Mouse (Mus musculus): ENCODE measurements around the gene Nolc1. TPM values are rescaled to one million over a fixed set of nuclear protein-coding genes. Genes with fewer than 3 reads are reported as not detected.

Nolc1 gene
- 72.5 TPM for total RNA-seq (2023)

DNA sequence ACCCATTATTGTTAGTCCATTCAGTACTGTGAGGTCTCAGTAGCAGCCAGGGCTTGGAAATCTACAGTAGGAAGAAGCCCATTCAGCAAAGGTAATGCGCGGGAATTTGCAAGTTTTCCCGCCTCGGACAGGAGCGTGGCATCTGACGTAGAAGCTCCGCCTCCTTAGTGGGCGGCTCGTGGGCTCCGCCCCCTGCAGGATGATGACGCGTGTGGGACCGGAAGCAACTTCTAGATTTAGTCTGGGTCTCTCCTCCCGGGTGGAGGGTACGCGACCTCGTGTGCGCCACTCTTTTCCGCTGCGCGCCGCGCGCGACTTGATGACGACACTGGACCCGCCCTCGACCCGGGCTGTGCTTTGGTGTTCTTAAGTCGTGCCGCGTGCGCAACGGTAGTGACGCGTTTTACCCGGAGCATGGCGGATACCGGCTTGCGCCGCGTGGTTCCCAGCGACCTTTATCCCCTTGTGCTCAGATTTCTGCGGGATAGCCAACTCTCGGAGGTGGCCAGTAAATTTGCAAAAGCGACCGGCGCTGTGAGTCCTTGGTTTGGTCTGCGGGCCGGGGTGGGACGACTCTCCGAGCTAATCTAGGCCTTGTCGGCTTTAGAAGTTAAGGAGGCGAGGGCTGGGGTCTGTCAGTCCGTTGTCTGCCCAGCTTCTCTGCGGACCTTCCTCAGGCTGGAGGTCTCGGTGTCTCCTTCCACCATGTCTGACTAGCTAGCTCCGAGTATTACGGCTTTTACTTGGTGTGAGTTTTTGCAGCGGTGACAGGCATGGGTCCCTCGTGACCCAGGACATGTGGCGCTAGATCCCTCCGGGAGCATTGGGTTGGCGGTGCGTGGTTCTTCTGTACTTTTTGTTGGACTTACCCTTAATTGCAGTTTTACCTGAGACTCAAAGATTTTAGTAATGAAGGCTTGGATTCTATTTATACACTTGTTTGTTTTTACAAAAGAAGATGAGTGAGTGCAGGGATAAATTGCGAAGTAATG is at the start of gene Nolc1:
Gene Nolc1 (plus strand): TSS at position 248 of the 992 bp plus-strand sequence.

GRCm38 (mm10) chr19:46044271-46044992 is 31.2 kb upstream of the Nolc1 start, which contains the start of gene Pprc1:
TSS of gene Pprc1 (plus strand) at chr19:46044886.

DNA sequence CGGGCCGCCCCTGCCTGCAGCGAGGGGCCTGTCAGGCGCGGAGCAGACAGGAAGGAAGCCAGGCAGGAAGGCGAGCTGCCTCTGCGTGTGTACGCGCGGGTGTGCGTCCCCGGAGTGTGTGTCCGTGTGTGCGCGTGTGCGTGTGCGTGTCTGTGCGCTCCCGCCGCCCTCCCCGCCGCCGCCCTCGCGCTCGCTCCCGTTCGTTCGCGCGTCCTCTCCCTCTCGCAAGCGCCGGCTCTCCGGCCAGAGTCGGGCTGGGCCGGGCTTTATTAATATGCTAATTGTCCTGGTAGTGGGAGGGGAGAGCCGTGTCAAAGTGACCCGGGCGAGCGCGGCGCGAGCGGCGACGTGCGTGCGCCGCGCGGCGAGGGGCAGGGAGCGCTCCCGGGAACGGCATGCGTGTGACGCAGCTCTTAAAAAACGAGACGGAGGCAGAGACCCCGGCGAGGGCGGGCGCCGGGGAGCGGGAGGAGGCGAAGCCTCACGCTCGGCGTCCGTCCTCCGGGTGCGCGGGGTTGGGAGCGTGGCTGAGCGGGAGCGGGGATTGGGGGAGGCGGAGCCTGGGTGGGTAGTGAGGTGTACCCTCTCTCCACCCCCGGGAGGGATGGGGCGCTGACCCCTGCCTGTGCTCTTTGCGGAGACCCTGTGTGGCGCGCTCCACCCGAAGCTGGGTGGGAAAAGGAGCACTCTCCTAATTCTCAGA is 30.5 kb upstream of the Nolc1 start, which contains the start of gene Ldb1:
Gene Ldb1 (minus strand): TSS at position 222 of the 703 bp plus-strand sequence.

DNA sequence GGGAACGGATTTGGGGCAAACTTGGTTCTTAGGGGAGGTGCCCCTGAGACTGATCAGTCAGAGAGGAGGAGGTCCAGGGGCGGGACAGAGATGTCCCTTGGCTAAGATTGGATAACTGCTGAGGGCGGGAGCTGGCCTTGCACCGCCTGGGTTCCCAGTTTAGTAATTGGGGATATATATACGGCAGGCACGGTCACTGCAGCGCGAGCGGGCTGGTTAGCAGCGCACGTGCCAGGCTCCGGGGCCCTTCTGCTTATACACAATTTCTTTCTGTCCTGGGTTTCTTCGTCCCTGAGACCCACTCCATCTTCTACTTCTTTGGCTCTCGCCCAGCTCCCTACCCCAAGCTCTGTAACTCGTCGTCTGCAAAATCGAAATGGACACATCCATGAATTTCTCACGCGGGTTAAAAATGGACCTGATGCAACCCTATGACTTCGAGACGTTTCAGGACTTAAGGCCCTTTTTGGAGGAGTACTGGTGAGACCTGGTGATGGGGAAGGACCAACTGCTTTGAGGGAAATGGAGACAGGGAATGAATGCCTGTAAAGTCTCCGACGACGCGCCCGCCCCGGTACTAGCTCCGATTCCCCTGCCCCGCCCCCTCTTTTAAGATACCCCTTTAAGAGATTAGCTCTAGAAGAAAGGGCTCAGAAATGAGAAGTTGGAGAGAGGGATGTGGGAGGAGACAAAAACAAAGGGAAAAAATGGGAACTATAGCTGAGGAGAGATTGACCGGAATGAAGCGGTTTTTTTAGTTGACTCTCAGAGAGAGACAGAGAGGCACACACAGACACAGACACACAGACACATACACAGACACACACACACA is 56.2 kb downstream of the Nolc1 start, which contains the start of gene Elovl3:
Gene Elovl3 (plus strand): TSS at position 204 of the 832 bp plus-strand sequence.

Other genes starting within 250 kb of the Nolc1 start
- gene Armh3, start 77.4 kb upstream of the Nolc1 start, total RNA-seq (2023) = 16.6 TPM
- 6.5 TPM for gene Hps6, start 72.4 kb upstream of the Nolc1 start, total RNA-seq (2023)
- 107 TPM for gene Pprc1, start 31.0 kb upstream of the Nolc1 start, total RNA-seq (2023)
- 394 TPM for gene Ldb1, start 30.6 kb upstream of the Nolc1 start, total RNA-seq (2023)
- not detected for gene Elovl3, start 56.0 kb downstream of the Nolc1 start, total RNA-seq (2023)
- not detected for gene Pitx3, start 72.5 kb downstream of the Nolc1 start, total RNA-seq (2023)
- gene Gbf1, start 76.6 kb downstream of the Nolc1 start, total RNA-seq (2023) = 91.5 TPM
- gene Nfkb2, start 228.5 kb downstream of the Nolc1 start, total RNA-seq (2023) = 86.9 TPM